Mouse (Mus musculus) left cerebral cortex, postnatal 10 days (tissue): ENCODE data around the gene Abcb7. TPM values are rescaled to one million over a fixed set of nuclear protein-coding genes. Genes with fewer than 3 reads are reported as not detected.
"Not testable (repeated sequence)": the region's sequence is repeated elsewhere in the genome, so short reads cannot be mapped to it uniquely, and the experiment has no call there.

ENCODE experiments used
- DNase-seq, 2 experiments: peaks; one replicate each; pipeline ENCODE4 v3.0.0; 2021 to 2022; ENCODE audit warnings: low spot score in 2 of 2, mixed read lengths in 1 of 2; ENCODE audit errors: extremely low spot score in 1 of 2
- intact Hi-C: fragments of 180-260 bp; cut with DNase I; formaldehyde crosslinking; loops from one replicate; pipeline ENCODE4 v1.15.1; 2025
- total RNA-seq, 2 experiments: library from RNA; stranded (reverse); gene quantifications; 2 replicates each; pipeline ENCODE4 v1.2.3; 2021

Abcb7 gene
- 10 to 100 TPM; 17.9 to 18.4 TPM for total RNA-seq

- intact Hi-C loops: no loop called here
- DNase-seq: peak; percentile 72 to 91
Measured at GRCm38 (mm10) chrX:104413183-104413983, at the start of gene Abcb7. Gene Abcb7, minus strand, starts transcription at chrX:104413856.

GRCm38 (mm10) chrX:104461755-104462154, 48.1 kb upstream of the Abcb7 start:
- intact Hi-C loops: no loop called here
- no peak for DNase-seq

- intact Hi-C loops: no loop called here
- DNase-seq: no peak
Measured at GRCm38 (mm10) chrX:104452433-104452832, 38.8 kb upstream of the Abcb7 start.

- intact Hi-C loops: no loop called here
Measured at GRCm38 (mm10) chrX:104433456-104433855, 19.8 kb upstream of the Abcb7 start.

GRCm38 (mm10) chrX:104428108-104428507, 14.5 kb upstream of the Abcb7 start:
- intact Hi-C loops: no loop called here
- DNase-seq: no peak

More at GRCm38 (mm10) chrX:104433456-104433855, 19.8 kb upstream of the Abcb7 start:
- DNase-seq: no peak

- intact Hi-C loops: no loop called here
- no peak for DNase-seq
Measured at GRCm38 (mm10) chrX:104413995-104414394, 339 bp upstream of the Abcb7 start.

- DNase-seq: no peak
Measured at GRCm38 (mm10) chrX:104408137-104408536, 5.5 kb downstream of the Abcb7 start.

GRCm38 (mm10) chrX:104402463-104402862, 11.2 kb downstream of the Abcb7 start:
- intact Hi-C loops: no loop called here
- DNase-seq: no peak

More at GRCm38 (mm10) chrX:104408137-104408536, 5.5 kb downstream of the Abcb7 start:
- intact Hi-C loops: no loop called here

GRCm38 (mm10) chrX:104401134-104401533, 12.5 kb downstream of the Abcb7 start:
- DNase-seq: no peak
- intact Hi-C loops: no loop called here

GRCm38 (mm10) chrX:104397526-104397925, 16.1 kb downstream of the Abcb7 start:
- no peak for DNase-seq
- intact Hi-C loops: no loop called here

GRCm38 (mm10) chrX:104359686-104360085, 54.0 kb downstream of the Abcb7 start:
- DNase-seq: no peak
- intact Hi-C loops: no loop called here

GRCm38 (mm10) chrX:104355842-104356241, 57.8 kb downstream of the Abcb7 start:
- intact Hi-C loops: no loop called here
- no peak for DNase-seq

- peak in 1 of 2 experiments; percentile 13 for DNase-seq
- intact Hi-C loops: not testable (repeated sequence)
Measured at GRCm38 (mm10) chrX:104348146-104348545, 65.5 kb downstream of the Abcb7 start.

GRCm38 (mm10) chrX:104291721-104292120, 121.9 kb downstream of the Abcb7 start:
- intact Hi-C loops: no loop called here

GRCm38 (mm10) chrX:104279828-104280227, 133.8 kb downstream of the Abcb7 start:
- intact Hi-C loops: no loop called here
- no peak for DNase-seq

More at GRCm38 (mm10) chrX:104291721-104292120, 121.9 kb downstream of the Abcb7 start:
- DNase-seq: no peak

- intact Hi-C loops: no loop called here
- DNase-seq: no peak
Measured at GRCm38 (mm10) chrX:104264371-104264770, 149.3 kb downstream of the Abcb7 start.

GRCm38 (mm10) chrX:104262468-104262867, 151.2 kb downstream of the Abcb7 start:
- no peak for DNase-seq
- intact Hi-C loops: no loop called here

- intact Hi-C loops: no loop called here
- no peak for DNase-seq
Measured at GRCm38 (mm10) chrX:104256561-104256960, 157.1 kb downstream of the Abcb7 start.
